Mouse (Mus musculus) cerebellum, adult 2 months (tissue): ENCODE results near the gene Prrg2. TPM values are rescaled to one million over a fixed set of nuclear protein-coding genes. Genes with fewer than 3 reads are reported as not detected.

ENCODE experiments used
- DNase-seq, 2 experiments: peaks; one replicate each; pipeline ENCODE4 v3.0.0; 2021
- H3K27ac ChIP-seq: fragments of 200-500 bp; 2 replicates; pipeline ENCODE4 v1.5.1; 2012; ENCODE audit warnings: low read length, control low read depth, inconsistent platforms; ENCODE audit not compliant: insufficient read depth
- H3K27me3 ChIP-seq: fragments of 200-500 bp; 2 replicates; pipeline ENCODE4 v1.6.1; 2012; ENCODE audit warnings: inconsistent platforms, mild to moderate bottlenecking, low read length, moderate library complexity; ENCODE audit not compliant: control insufficient read depth, insufficient read depth
- H3K4me1 ChIP-seq: fragments of 200-500 bp; 2 replicates; pipeline ENCODE4 v1.6.1; 2011; ENCODE audit warnings: low read length; ENCODE audit not compliant: control insufficient read depth, insufficient read depth
- H3K4me3 ChIP-seq: fragments of 200-500 bp; replicated peaks from 2 replicates; pipeline ENCODE3; 2011; ENCODE audit warnings: mild to moderate bottlenecking, low read depth, low read length, control low read depth; ENCODE audit not compliant: insufficient read depth
- CTCF ChIP-seq: fragments of 200-500 bp; IDR thresholded peaks from 2 replicates; pipeline ENCODE4 v1.5.1; 2011; ENCODE audit warnings: low read depth, mild to moderate bottlenecking, control low read depth, low read length, moderate library complexity, borderline replicate concordance; ENCODE audit not compliant: insufficient read depth
- POLR2A ChIP-seq: fragments of 200-500 bp; IDR thresholded peaks from 2 replicates; pipeline ENCODE4 v1.6.1; 2011; ENCODE audit warnings: low read length, control low read depth, borderline replicate concordance; ENCODE audit not compliant: insufficient read depth
- WGBS: fragments of 180-500 bp; shearing (Covaris S2); methylation state at CpG from one replicate; pipeline ENCODE4 v1.1.7; 2018; 5-methylcytosine and 5-hydroxymethylcytosine counted together
- polyA plus RNA-seq: library from polyadenylated mRNA; depleted of rRNA; stranded (reverse); fragments of >200 nt; gene quantifications from 2 replicates; pipeline ENCODE4 v1.2.3, GENCODE M21; 2012

Prrg2 gene
- polyA plus RNA-seq, 1 experiment = 23.7 TPM

GRCm38 (mm10) chr7:45083300-45083890 lies 20.9 kb upstream of the Prrg2 start:
- Histone ChIP-seq H3K4me1 (no peaks in the 10 kb centered on the region), H3K27me3 (no peaks in the 10 kb centered on the region), H3K27ac (no peak overlapping the region), H3K4me3 (no peak overlapping the region)
- TF ChIP-seq CTCF (no peak), POLR2A (no peak)
- no peak for DNase-seq
- WGBS = 80% methylated on average over 22 of the region's 22 CpGs

GRCm38 (mm10) chr7:45082401-45083299 lies 20.2 kb upstream of the Prrg2 start:
- no peak for DNase-seq
- Histone ChIP-seq H3K27ac (no peak overlapping the region; the same call in 1 of the 2 replicates), H3K4me3 (no peak overlapping the region), H3K4me1 (no peaks in the 10 kb centered on the region), H3K27me3 (no peaks in the 10 kb centered on the region)
- WGBS = 72% methylated on average over 25 of the region's 25 CpGs
- no peak for TF ChIP-seq CTCF
- TF ChIP-seq POLR2A = no peak

GRCm38 (mm10) chr7:45081016-45081415 lies 18.5 kb upstream of the Prrg2 start:
- 58% methylated on average over 5 of the region's 5 CpGs for WGBS
- Histone ChIP-seq H3K4me1 (no peaks in the 10 kb centered on the region), H3K4me3 (no peak overlapping the region), H3K27me3 (no peaks in the 10 kb centered on the region), H3K27ac (no peak overlapping the region)
- no peak for TF ChIP-seq POLR2A
- no peak for TF ChIP-seq CTCF
- no peak for DNase-seq

GRCm38 (mm10) chr7:45079856-45080255 lies 17.4 kb upstream of the Prrg2 start:
- peaks cover 8% of the 10 kb centered on the region for H3K4me1 ChIP-seq
- TF ChIP-seq CTCF = peak; percentile 89
- no peak for TF ChIP-seq POLR2A
- peak; percentile 80 to 90 for DNase-seq
- H3K27me3 ChIP-seq = no peaks in the 10 kb centered on the region
- H3K4me3 ChIP-seq = no peak overlapping the region
- WGBS = under 1% methylated on average over 10 of the region's 10 CpGs
- H3K27ac ChIP-seq = no peak overlapping the region

- Histone ChIP-seq H3K4me3 (no peak overlapping the region), H3K4me1 (peaks cover 9% of the 10 kb centered on the region), H3K27me3 (no peaks in the 10 kb centered on the region), H3K27ac (no peak overlapping the region)
- peak; percentile 62 to 73 for DNase-seq
- 37% methylated on average over 9 of the region's 9 CpGs for WGBS
- peak; percentile 76 for TF ChIP-seq CTCF
- TF ChIP-seq POLR2A = no peak
Observed at GRCm38 (mm10) chr7:45078513-45078912, 16.0 kb upstream of the Prrg2 start.

GRCm38 (mm10) chr7:45077829-45078228 lies 15.4 kb upstream of the Prrg2 start:
- H3K27ac ChIP-seq = no peak overlapping the region
- no peak overlapping the region for H3K4me3 ChIP-seq
- no peaks in the 10 kb centered on the region for H3K27me3 ChIP-seq
- TF ChIP-seq CTCF = no peak
- TF ChIP-seq POLR2A = no peak
- DNase-seq = no peak
- WGBS = 86% methylated on average over 2 of the region's 2 CpGs
- peaks cover 9% of the 10 kb centered on the region for H3K4me1 ChIP-seq

GRCm38 (mm10) chr7:45077322-45077721 lies 14.8 kb upstream of the Prrg2 start:
- 78% methylated on average over 14 of the region's 14 CpGs for WGBS
- peaks cover 9% of the 10 kb centered on the region for H3K4me1 ChIP-seq
- no peak for DNase-seq
- H3K27me3 ChIP-seq = no peaks in the 10 kb centered on the region
- TF ChIP-seq POLR2A (no peak), CTCF (no peak)
- H3K27ac ChIP-seq = no peak overlapping the region
- no peak overlapping the region for H3K4me3 ChIP-seq

GRCm38 (mm10) chr7:45076501-45076900 lies 14.0 kb upstream of the Prrg2 start:
- WGBS = 90% methylated on average over 30 of the region's 30 CpGs
- TF ChIP-seq CTCF = no peak
- TF ChIP-seq POLR2A = no peak
- H3K4me3 ChIP-seq = no peak overlapping the region
- H3K27ac ChIP-seq = no peak overlapping the region
- H3K4me1 ChIP-seq = peaks cover 9% of the 10 kb centered on the region
- no peak for DNase-seq
- no peaks in the 10 kb centered on the region for H3K27me3 ChIP-seq
